In the genomic region with DNA sequence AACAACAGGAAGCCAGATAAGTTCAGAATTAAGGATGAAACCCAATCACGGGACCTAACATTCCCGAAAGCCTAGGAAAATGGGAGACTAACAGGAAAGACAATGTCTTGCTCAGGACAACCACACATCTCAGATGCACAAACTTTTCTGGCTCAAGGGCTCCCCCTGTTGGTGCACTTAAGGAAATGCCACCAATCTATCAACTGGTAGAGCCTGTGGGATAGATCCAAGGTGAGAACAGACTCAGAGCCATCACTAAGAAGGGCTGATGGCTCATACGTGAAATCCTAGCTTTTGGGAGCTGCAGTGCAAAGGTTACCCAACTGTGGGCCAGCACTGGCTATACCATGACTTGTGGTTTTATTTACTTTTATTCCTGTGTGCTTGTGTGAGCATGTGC, we compare ENCODE assay signal across 1 mouse cellular context.
TF ChIP-seq lines count a peak whose summit lies in the region.

No protein-coding gene starts in this region.

TF ChIP-seq in MEL, 35 proteins besides CTCF, POLR2A, EP300 and RAD21:
- TF ChIP-seq SMC3 (IDR thresholded peaks at IDR 0.05; ENCODE audit: low read depth, low read length) (peak; percentile 75), ZC3H11A (IDR thresholded peaks at IDR 0.05; ENCODE audit: low read depth, low read length) (peak; percentile 60), TAL1 (IDR thresholded peaks at IDR 0.05; ENCODE audit: low read length) (no peak)
TF ChIP-seq in MEL: peak in this region for 2.
